Mouse (Mus musculus) heart, embryonic 12.5 days (tissue): ENCODE measurements around the gene Terb2. TPM values are rescaled to one million over a fixed set of nuclear protein-coding genes. Genes with fewer than 3 reads are reported as not detected.

Source experiments
- ATAC-seq: fragments of 200-750 bp; cut with Nextera tagmentation; 2 replicates; pipeline ENCODE4 v1.8.0; 2017; ENCODE audit warnings: moderate TSS enrichment, moderate library complexity; ENCODE audit not compliant: insufficient number of reproducible peaks, low FRiP score
- H3K27ac ChIP-seq: fragments of 300-500 bp; sonication (generic); 2 replicates; pipeline ENCODE4 v1.5.1; 2016; ENCODE audit warnings: mild to moderate bottlenecking, moderate library complexity; ENCODE audit not compliant: poor library complexity, severe bottlenecking
- H3K27me3 ChIP-seq: fragments of 300-500 bp; sonication (generic); replicated peaks from 2 replicates; pipeline ENCODE4 v1.6.1; 2016; ENCODE audit warnings: mild to moderate bottlenecking, moderate library complexity
- H3K36me3 ChIP-seq: fragments of 300-500 bp; sonication (generic); 2 replicates; pipeline ENCODE4 v1.6.1; 2016; ENCODE audit warnings: mild to moderate bottlenecking, moderate library complexity
- H3K4me1 ChIP-seq: fragments of 300-500 bp; sonication (generic); replicated peaks from 2 replicates; pipeline ENCODE4 v1.6.1; 2016; ENCODE audit warnings: mild to moderate bottlenecking
- H3K4me2 ChIP-seq: fragments of 300-500 bp; sonication (generic); 2 replicates; pipeline ENCODE4 v1.6.1; 2016; ENCODE audit warnings: mild to moderate bottlenecking, moderate library complexity
- H3K4me3 ChIP-seq: fragments of 300-500 bp; sonication (generic); 2 replicates; pipeline ENCODE4 v1.5.1; 2016; ENCODE audit warnings: mild to moderate bottlenecking
- H3K9ac ChIP-seq: fragments of 300-500 bp; sonication (generic); 2 replicates; pipeline ENCODE4 v1.6.1; 2016; ENCODE audit warnings: mild to moderate bottlenecking, moderate library complexity
- H3K9me3 ChIP-seq: fragments of 300-500 bp; sonication (generic); replicated peaks from 2 replicates; pipeline ENCODE4 v1.6.1; 2016; ENCODE audit warnings: mild to moderate bottlenecking, moderate library complexity
- WGBS: fragments of 180-500 bp; shearing (Covaris S2); methylation state at CpG from one replicate; pipeline ENCODE4 v1.1.7; 2016; 5-methylcytosine and 5-hydroxymethylcytosine counted together
- polyA plus RNA-seq: library from polyadenylated mRNA; unstranded; fragments of >200 nt; fragmentation: Nextera tagmentation; extraction: Ambion mirVana; gene quantifications from 2 replicates; pipeline ENCODE4 v1.2.1, GENCODE M21; 2016

Gene Terb2
- polyA plus RNA-seq, 1 experiment from 2014 or later = not detected

DNA sequence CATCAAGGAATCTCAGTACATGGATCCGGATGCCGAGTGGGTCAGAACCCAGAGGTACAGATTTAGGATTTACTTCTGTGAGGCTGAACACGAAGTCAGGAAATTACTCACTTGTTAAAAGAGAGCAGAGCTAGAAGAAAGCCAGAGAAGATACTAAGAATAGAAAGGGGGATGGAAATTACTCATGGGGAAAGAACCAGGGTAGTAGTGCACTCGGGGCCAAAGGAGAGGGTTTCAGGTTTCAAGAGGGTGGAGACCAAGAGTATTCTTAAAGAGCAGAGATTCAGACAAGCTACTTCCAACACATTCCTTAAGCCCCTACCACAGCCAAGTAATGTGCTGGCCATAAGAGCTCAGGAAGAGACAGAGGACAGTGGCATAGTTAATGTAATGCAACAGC is 24.5 kb upstream of the Terb2 start:
- no peaks in the 10 kb centered on the region for H3K9me3 ChIP-seq
- H3K27me3 ChIP-seq = no peaks in the 10 kb centered on the region
- peak overlapping the region; percentile 13; the same call in 1 of the 2 replicates for H3K4me2 ChIP-seq
- ATAC-seq = peak; percentile 57; the same call in 1 of the 2 replicates
- 15% methylated on average over 4 of the region's 4 CpGs for WGBS
- no peaks in the 10 kb centered on the region for H3K36me3 ChIP-seq
- H3K4me3 ChIP-seq = no peak overlapping the region
- peaks cover 33% of the 10 kb centered on the region for H3K4me1 ChIP-seq
- no peak overlapping the region for H3K9ac ChIP-seq
- H3K27ac ChIP-seq = peak overlapping the region; percentile 76

DNA sequence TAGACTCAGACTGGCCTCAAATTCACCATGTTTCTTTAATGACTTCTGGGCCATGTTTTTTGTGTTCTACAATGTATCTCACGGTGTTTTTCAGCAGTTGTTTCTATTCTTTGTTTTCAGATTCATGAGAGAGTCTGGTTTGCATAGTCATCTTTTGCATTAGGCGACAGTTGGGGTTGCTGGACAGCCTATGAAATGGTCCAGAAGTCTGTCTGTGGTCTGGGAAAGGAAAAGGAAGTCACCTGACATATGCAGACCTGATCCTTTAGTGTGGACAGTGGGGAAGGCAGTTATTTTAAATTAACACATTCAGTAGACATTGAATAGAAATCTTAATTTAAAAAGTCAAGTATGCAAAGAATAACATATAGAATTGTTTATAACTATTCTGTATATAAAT is 23.5 kb upstream of the Terb2 start:
- H3K4me1 ChIP-seq = peaks cover 33% of the 10 kb centered on the region
- H3K9me3 ChIP-seq = no peaks in the 10 kb centered on the region
- whole genome bisulfite sequencing = 80% methylated on average over 2 of the region's 2 CpGs
- H3K36me3 ChIP-seq = no peaks in the 10 kb centered on the region
- no peaks in the 10 kb centered on the region for H3K27me3 ChIP-seq
- no peak overlapping the region for H3K4me3 ChIP-seq
- no peak overlapping the region for H3K9ac ChIP-seq
- H3K27ac ChIP-seq = no peak overlapping the region
- H3K4me2 ChIP-seq = no peak overlapping the region
- ATAC-seq = no peak

DNA sequence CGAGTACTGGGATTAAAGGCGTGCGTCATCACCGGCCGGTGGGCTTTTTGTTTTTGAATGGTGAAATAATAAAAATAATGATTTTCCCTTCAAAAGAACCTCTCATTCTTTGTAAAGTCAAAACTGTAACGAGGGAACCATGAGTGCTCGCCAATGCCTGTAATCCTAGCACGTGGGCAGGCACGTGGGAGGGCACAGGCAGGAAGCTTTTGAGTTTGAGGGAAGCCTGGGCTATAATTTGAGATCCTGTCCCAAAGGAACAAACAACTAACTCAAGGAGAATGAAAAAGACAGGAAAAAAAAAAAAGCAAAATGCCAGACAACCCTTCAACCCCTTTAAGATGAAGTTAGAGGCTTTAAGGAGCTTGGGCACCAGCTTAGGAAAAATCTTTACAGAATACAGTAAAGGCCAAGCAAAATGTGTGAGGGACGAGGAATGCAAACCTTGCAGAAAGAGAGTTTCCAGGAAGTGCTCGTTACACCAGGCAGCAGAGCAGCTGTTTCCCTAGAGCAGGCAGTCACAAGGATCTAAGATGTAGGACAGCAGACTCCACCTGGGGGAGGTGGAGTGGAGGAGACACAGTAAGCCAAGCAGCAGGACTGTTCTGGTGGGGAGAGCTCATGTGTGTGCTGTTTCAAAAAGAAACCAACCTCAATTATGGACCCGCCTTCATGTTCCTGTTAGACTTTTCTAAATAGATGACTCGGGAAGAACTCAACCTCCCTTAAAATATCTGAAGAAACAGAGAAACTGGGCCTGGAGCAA is 22.5 kb upstream of the Terb2 start:
- Histone ChIP-seq H3K27me3 (no peaks in the 10 kb centered on the region), H3K4me2 (no peak overlapping the region), H3K9ac (no peak overlapping the region), H3K4me3 (no peak overlapping the region), H3K27ac (no peak overlapping the region), H3K9me3 (no peaks in the 10 kb centered on the region), H3K4me1 (peaks cover 27% of the 10 kb centered on the region), H3K36me3 (no peaks in the 10 kb centered on the region)
- WGBS = 72% methylated on average over 13 of the region's 13 CpGs
- ATAC-seq = no peak

DNA sequence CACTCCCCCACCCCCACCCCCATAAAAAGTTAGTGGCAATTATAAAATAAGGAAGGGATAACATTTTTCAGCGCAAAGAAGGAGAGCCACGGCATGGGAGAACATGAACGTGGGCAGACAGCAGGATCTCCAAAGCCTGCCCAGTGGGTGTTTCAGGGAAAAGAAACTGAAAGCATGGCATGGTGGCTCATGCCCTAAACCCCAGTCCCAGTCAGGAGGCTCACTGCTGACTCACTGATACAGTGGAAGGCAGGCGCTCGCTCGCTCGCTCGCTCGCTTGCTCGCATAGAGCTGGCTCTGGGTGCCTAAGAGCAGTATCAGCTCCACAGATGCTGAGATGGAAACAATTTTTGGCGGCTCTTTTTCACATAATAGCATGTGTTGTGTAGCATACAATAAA is 21.8 kb upstream of the Terb2 start:
- H3K4me1 ChIP-seq = peaks cover 20% of the 10 kb centered on the region
- no peaks in the 10 kb centered on the region for H3K9me3 ChIP-seq
- H3K36me3 ChIP-seq = no peaks in the 10 kb centered on the region
- ATAC-seq = no peak
- no peak overlapping the region for H3K4me2 ChIP-seq
- H3K27ac ChIP-seq = no peak overlapping the region
- WGBS = 74% methylated on average over 11 of the region's 11 CpGs
- H3K9ac ChIP-seq = no peak overlapping the region
- no peaks in the 10 kb centered on the region for H3K27me3 ChIP-seq
- H3K4me3 ChIP-seq = no peak overlapping the region

DNA sequence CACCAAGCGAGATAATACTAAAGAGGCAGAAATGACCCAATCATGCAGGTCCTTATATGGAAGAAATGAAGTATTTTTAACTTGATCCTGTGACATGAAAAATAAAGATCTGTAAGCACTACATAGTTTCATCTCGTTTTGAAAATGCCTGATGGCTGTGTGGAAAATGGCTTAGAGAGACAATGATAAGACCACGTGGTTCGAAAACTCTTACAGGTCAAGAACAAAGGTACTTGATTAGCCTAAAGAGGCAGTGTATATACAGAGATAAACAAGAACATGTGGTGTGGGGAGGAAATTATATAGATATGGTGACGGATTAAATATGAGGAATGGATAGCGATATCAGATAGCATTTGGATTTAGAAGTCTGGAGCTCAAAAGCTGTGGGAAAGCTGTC is 14.8 kb upstream of the Terb2 start:
- 67% methylated on average over 6 of the region's 6 CpGs for WGBS
- Histone ChIP-seq H3K36me3 (no peaks in the 10 kb centered on the region), H3K27me3 (no peaks in the 10 kb centered on the region), H3K4me3 (no peak overlapping the region), H3K4me2 (no peak overlapping the region), H3K4me1 (no peaks in the 10 kb centered on the region), H3K27ac (no peak overlapping the region), H3K9me3 (no peaks in the 10 kb centered on the region), H3K9ac (no peak overlapping the region)
- no peak for ATAC-seq

DNA sequence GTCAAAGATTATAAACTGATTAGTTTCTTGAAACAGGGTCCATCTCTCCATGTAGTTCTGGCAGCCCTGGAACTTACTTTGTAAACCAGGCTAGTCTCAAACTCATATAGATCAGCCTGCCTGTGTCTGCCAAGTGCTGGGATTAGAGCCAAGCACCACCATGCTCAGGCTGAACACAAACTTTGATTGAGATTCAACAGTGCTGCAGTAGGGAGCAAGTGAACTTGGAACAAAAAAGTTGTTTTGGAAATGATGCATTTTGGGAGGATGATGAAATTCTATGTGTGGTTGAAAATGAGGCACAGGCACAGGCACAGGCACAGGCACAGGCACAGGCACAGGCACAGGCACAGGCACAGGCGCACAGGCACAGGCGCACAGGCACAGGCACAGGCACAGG is 13.9 kb upstream of the Terb2 start:
- no peak overlapping the region for H3K4me2 ChIP-seq

DNA sequence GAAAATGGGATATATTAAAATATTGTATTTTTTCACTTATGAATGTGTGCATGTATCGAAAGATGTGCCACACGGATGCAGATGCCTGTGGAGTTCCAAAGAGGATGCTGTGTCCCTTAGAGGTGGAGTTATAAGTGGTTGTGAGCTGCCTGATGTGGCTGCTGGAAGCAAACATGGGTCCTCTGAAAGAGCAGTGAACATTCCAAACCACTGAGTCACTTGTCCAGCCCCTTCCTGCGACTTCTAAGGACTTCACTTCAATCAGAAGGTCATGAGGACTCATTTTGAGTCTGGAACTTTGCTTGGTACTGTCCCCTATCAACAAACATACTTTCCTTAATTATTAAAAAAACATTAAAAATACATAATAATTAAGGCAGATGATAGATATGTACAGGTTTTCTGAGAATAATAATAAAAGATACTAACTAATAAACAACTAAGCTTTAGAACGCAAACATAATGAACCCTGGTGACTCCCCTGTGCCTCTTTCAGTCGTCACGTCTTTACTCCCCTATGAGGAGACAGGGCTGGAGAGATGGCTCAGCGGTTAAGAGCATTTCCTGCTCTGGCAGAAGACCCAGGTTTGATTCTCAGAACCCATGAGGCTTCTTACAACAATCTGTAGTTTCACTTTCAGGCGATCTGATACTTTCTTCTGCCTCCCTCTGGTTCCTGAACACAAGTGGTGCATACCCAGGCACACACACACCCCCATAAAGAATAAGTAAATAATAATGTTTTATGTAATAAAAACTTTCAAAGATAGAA is 5.8 kb upstream of the Terb2 start:
- WGBS = 68% methylated on average over 8 of the region's 8 CpGs
- H3K36me3 ChIP-seq = no peaks in the 10 kb centered on the region
- no peak overlapping the region for H3K4me2 ChIP-seq
- no peak overlapping the region for H3K4me3 ChIP-seq
- H3K9me3 ChIP-seq = no peaks in the 10 kb centered on the region
- no peak overlapping the region for H3K27ac ChIP-seq
- no peak for ATAC-seq
- peaks cover 3% of the 10 kb centered on the region; the same call in 1 of the 2 replicates for H3K4me1 ChIP-seq
- no peaks in the 10 kb centered on the region for H3K27me3 ChIP-seq
- H3K9ac ChIP-seq = no peak overlapping the region

More for the DNA sequence above, 13.9 kb upstream of the Terb2 start:
- Histone ChIP-seq H3K4me1 (no peaks in the 10 kb centered on the region), H3K4me3 (no peak overlapping the region), H3K27me3 (no peaks in the 10 kb centered on the region), H3K27ac (no peak overlapping the region), H3K9me3 (no peaks in the 10 kb centered on the region), H3K36me3 (no peaks in the 10 kb centered on the region), H3K9ac (no peak overlapping the region)
- no peak for ATAC-seq
- WGBS = 92% methylated on average over 2 of the region's 2 CpGs

DNA sequence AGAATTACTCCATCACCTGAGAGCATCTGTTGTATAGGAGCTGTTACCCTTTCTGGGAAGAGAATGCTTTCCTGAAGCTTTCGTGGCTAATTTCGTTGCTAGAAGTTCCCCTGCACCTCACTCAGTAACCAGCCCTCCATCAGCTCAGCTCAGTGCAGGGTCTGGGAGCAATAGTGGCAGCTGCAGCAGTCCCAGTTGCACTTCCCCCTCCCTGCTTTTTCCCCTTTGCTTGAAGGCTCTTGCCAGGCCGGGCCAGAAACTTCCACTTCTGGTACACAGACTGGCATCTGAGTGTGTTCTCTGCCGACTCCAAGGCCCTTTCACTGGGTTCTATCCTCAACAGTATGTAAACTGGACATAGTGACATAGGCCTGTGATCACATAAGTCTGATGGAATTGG is 986 bp upstream of the Terb2 start:
- Histone ChIP-seq H3K4me2 (no peak overlapping the region), H3K9ac (no peak overlapping the region), H3K27ac (no peak overlapping the region), H3K4me3 (no peak overlapping the region), H3K27me3 (no peaks in the 10 kb centered on the region), H3K36me3 (no peaks in the 10 kb centered on the region), H3K4me1 (peaks cover under 1% of the 10 kb centered on the region; the same call in 1 of the 2 replicates), H3K9me3 (no peaks in the 10 kb centered on the region)
- no peak for ATAC-seq
- WGBS = 75% methylated on average over 4 of the region's 4 CpGs

DNA sequence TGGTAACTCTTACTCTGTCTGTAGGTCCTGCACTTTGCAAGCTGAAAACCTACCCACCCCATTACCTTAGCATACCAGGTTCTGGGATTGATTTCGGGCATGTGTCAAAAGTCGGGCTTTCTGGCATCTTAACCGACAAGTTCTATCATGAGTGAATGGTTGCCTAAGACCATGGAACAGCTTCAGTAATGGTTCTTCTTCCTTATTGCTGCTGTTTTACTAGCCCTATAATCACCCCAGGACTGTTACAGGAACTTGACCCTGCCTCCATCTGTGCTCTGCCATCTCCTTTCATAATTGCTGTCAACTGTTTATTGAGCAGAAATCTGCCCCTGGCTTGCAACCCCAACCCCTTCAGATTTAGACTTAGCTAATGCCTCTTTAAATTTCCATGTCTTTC is 679 bp downstream of the Terb2 start:
- Histone ChIP-seq H3K36me3 (no peaks in the 10 kb centered on the region), H3K27ac (no peak overlapping the region), H3K9me3 (no peaks in the 10 kb centered on the region), H3K9ac (no peak overlapping the region), H3K4me2 (no peak overlapping the region), H3K27me3 (no peaks in the 10 kb centered on the region), H3K4me3 (no peak overlapping the region), H3K4me1 (no peaks in the 10 kb centered on the region)
- ATAC-seq = no peak
- 89% methylated on average over 3 of the region's 3 CpGs for WGBS

DNA sequence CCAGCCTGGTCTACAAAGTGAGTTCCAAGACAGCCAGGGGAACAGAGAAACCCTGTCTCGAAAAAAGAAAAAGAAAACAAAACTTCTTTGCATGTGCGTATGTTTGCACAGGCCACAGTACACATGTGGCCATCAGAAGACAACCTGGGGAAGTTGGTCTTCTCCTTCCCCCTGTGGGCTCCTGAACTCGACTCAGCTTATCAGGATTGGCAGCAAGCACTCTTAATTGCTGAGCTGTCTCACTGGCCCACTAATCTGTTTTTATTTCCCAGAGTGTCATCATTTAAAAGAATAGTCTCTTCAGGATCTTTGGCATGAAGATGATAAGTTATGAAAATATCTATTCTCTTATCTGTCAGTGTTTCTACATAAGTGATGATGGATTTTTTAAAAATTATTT is 5.8 kb downstream of the Terb2 start:
- H3K4me3 ChIP-seq = no peak overlapping the region
- no peak overlapping the region for H3K4me2 ChIP-seq
- no peak for ATAC-seq
- H3K9me3 ChIP-seq = no peaks in the 10 kb centered on the region
- no peak overlapping the region for H3K27ac ChIP-seq
- H3K4me1 ChIP-seq = no peaks in the 10 kb centered on the region
- H3K9ac ChIP-seq = no peak overlapping the region
- H3K27me3 ChIP-seq = no peaks in the 10 kb centered on the region
- WGBS = 55% methylated on average over 3 of the region's 3 CpGs
- no peaks in the 10 kb centered on the region for H3K36me3 ChIP-seq

DNA sequence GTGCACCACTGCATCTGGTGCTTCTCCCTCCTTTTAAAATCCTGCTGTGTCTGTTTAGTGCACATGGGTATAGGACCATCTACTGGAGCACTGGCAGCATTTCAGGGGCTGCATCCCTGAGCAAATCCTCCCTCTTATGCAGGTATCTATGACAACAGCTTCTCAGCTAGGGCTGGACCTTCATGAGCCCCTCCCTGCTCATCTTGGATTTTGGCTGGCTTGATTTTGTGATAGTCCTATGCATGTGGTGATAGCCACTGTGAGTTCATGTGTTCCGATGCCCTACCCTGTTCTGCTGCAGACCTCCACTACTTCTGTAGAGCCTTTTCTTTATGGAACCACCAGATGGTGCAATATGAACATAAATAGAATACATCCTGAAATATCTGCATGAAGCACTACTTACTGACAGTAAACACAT is 8.4 kb downstream of the Terb2 start:
- H3K4me1 ChIP-seq = no peaks in the 10 kb centered on the region
- no peak overlapping the region for H3K4me2 ChIP-seq
- H3K27ac ChIP-seq = no peak overlapping the region
- no peak for ATAC-seq
- WGBS = 46% methylated on average over 1 of the region's 1 CpGs
- no peak overlapping the region for H3K9ac ChIP-seq
- H3K36me3 ChIP-seq = no peaks in the 10 kb centered on the region
- no peaks in the 10 kb centered on the region for H3K9me3 ChIP-seq
- no peaks in the 10 kb centered on the region for H3K27me3 ChIP-seq
- no peak overlapping the region for H3K4me3 ChIP-seq
